Mouse (Mus musculus) forebrain, embryonic 13.5 days (tissue): Measurements from ENCODE around the gene Dclk3. TPM values are rescaled to one million over a fixed set of nuclear protein-coding genes. Genes with fewer than 3 reads are reported as not detected.
A peak's percentile ranks its signal among the peaks of the same experiment; 100 is the strongest.

Experiments
- ATAC-seq: fragments of 200-750 bp; cut with Nextera tagmentation; 2 replicates; pipeline ENCODE4 v1.8.0; 2017
- H3K27ac ChIP-seq: fragments of 300-500 bp; sonication (generic); 2 replicates; pipeline ENCODE4 v1.5.1; 2015; ENCODE audit warnings: inconsistent platforms, mild to moderate bottlenecking, moderate library complexity
- H3K27me3 ChIP-seq: fragments of 300-500 bp; sonication (generic); 2 replicates; pipeline ENCODE4 v1.6.1; 2015; ENCODE audit warnings: mild to moderate bottlenecking, inconsistent platforms
- H3K36me3 ChIP-seq: fragments of 300-500 bp; sonication (generic); 2 replicates; pipeline ENCODE4 v1.6.1; 2015; ENCODE audit warnings: mild to moderate bottlenecking, inconsistent platforms; ENCODE audit not compliant: poor library complexity, severe bottlenecking
- H3K4me1 ChIP-seq: fragments of 300-500 bp; sonication (generic); 2 replicates; pipeline ENCODE4 v1.6.1; 2015; ENCODE audit warnings: inconsistent platforms
- H3K4me2 ChIP-seq: fragments of 300-500 bp; sonication (generic); 2 replicates; pipeline ENCODE4 v1.6.1; 2015; ENCODE audit warnings: inconsistent platforms, mild to moderate bottlenecking, moderate library complexity
- H3K4me3 ChIP-seq: fragments of 300-500 bp; sonication (generic); 2 replicates; pipeline ENCODE4 v1.5.1; 2015; ENCODE audit warnings: mild to moderate bottlenecking, inconsistent platforms
- H3K9ac ChIP-seq: fragments of 300-500 bp; sonication (generic); 2 replicates; pipeline ENCODE4 v1.6.1; 2015; ENCODE audit warnings: mild to moderate bottlenecking, inconsistent platforms
- H3K9me3 ChIP-seq: fragments of 300-500 bp; sonication (generic); replicated peaks from 2 replicates; pipeline ENCODE4 v1.6.1; 2016; ENCODE audit warnings: inconsistent platforms
- WGBS: fragments of 180-500 bp; shearing (Covaris S2); methylation state at CpG from one replicate; pipeline ENCODE4 v1.1.7; 2015; 5-methylcytosine and 5-hydroxymethylcytosine counted together
- polyA plus RNA-seq: library from polyadenylated mRNA; unstranded; fragments of >200 nt; fragmentation: Nextera tagmentation; extraction: Ambion mirVana; gene quantifications from 2 replicates; pipeline ENCODE4 v1.2.1, GENCODE M21; 2015

Dclk3 gene
- polyA plus RNA-seq, 1 experiment from 2014 or later: 1.6 TPM

DNA sequence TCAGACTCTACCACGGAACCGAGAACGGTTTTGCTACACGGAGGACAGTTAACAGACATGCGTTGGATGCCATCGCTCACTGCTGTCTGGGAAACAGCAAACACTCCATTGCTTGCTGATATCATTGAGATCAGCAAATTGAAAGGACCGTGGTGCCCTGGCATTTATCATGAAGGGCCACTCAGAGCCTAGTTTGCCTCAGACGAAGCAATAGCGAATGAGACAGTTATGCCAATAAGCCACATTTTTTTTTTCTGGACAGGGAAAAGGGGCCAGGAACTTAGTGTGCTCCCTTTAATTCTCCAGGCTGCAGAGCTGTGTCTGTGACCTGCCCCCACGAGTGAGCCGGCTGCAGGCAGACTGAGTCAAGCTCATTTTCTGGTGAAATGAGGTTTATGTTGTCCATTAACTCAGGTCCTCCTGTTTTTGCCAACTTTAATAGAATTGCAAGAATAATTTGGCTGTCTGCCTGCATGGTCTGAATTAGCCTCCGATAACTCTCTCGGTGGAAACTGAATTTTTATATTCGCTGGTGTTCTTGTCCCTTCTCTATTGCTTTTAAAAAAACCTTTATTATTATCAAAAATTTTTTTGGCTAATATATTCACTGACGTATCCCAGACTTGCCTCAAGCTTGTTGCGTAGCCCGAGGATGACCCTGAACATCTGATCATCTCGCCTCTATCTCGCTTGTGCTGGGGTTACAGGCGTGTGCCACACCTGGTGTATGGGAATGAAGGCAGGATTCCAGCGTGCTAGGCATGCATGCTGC lies 35.0 kb downstream of the Dclk3 start:
- 55% methylated on average over 21 of the region's 21 CpGs for WGBS
- H3K27ac ChIP-seq: peak overlapping the region; percentile 7

GRCm38 (mm10) chr9:111474458-111474745 lies 35.5 kb downstream of the Dclk3 start:
- Histone ChIP-seq H3K4me1 (peaks cover 32% of the 10 kb centered on the region), H3K27me3 (no peaks in the 10 kb centered on the region), H3K9me3 (no peaks in the 10 kb centered on the region), H3K4me2 (no peak overlapping the region), H3K36me3 (no peaks in the 10 kb centered on the region), H3K9ac (no peak overlapping the region), H3K27ac (no peak overlapping the region), H3K4me3 (no peak overlapping the region)
- 26% methylated on average over 3 of the region's 3 CpGs for WGBS
- no peak for ATAC-seq

More for the DNA sequence above, 35.0 kb downstream of the Dclk3 start:
- Histone ChIP-seq H3K9me3 (no peaks in the 10 kb centered on the region), H3K4me3 (no peak overlapping the region), H3K4me2 (no peak overlapping the region), H3K27me3 (no peaks in the 10 kb centered on the region), H3K36me3 (no peaks in the 10 kb centered on the region), H3K4me1 (peaks cover 32% of the 10 kb centered on the region), H3K9ac (no peak overlapping the region)
- ATAC-seq: no peak

- H3K4me2 ChIP-seq: no peak overlapping the region
- 0 out of 2 replicates have a peak overlapping the region, but pooled peaks have one; percentile 8 for H3K9ac ChIP-seq
- H3K4me1 ChIP-seq: peaks cover 32% of the 10 kb centered on the region
- H3K27me3 ChIP-seq: no peaks in the 10 kb centered on the region
- WGBS: 91% methylated on average over 3 of the region's 3 CpGs
- no peaks in the 10 kb centered on the region for H3K36me3 ChIP-seq
- H3K27ac ChIP-seq: no peak overlapping the region
- no peak overlapping the region for H3K4me3 ChIP-seq
- ATAC-seq: no peak
- no peaks in the 10 kb centered on the region for H3K9me3 ChIP-seq
Observed at GRCm38 (mm10) chr9:111475281-111475680, 36.4 kb downstream of the Dclk3 start.

- 52% methylated on average over 4 of the region's 4 CpGs for WGBS
- ATAC-seq: no peak
- no peak overlapping the region for H3K4me2 ChIP-seq
- H3K27ac ChIP-seq: no peak overlapping the region
- H3K9ac ChIP-seq: no peak overlapping the region
- H3K4me1 ChIP-seq: peaks cover 32% of the 10 kb centered on the region
- no peaks in the 10 kb centered on the region for H3K36me3 ChIP-seq
- no peaks in the 10 kb centered on the region for H3K27me3 ChIP-seq
- no peaks in the 10 kb centered on the region for H3K9me3 ChIP-seq
- H3K4me3 ChIP-seq: no peak overlapping the region
Observed at GRCm38 (mm10) chr9:111475973-111476372, 37.1 kb downstream of the Dclk3 start.

GRCm38 (mm10) chr9:111476479-111477016 lies 37.7 kb downstream of the Dclk3 start:
- Histone ChIP-seq H3K36me3 (no peaks in the 10 kb centered on the region), H3K27ac (no peak overlapping the region), H3K4me1 (peaks cover 32% of the 10 kb centered on the region), H3K9ac (no peak overlapping the region), H3K27me3 (no peaks in the 10 kb centered on the region), H3K4me3 (no peak overlapping the region), H3K9me3 (no peaks in the 10 kb centered on the region), H3K4me2 (no peak overlapping the region)
- WGBS: 69% methylated on average over 6 of the region's 6 CpGs
- no peak for ATAC-seq

DNA sequence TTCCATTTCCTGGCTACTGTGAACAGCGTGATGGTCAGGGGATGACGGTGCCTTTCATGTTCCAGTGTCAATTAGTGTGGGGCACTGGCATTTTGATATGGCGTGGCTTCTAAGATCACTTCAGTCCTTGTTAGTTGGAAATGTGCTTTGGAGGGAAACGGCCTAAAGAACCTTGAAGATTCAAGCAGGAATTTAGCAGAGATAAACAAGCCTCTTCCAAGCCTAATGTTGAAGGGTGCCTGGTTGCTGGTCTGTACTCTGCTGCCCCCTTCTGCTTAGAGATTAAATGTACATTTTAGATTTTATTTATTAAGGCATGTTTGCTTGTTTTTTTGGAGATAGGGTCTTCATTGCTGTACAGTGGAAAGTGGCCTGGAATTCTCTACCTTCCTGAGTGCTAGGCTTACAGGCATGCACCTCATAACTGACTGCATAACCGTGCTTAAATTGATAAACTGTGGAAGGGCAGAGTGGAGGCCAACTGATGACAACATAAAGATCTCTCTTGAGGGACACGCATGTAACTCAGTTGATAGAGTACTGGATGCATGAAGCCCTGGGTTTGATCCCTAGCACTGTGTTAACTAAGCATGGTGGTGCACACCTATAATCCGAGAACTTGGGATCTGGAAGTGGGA lies 40.1 kb downstream of the Dclk3 start:
- no peak overlapping the region for H3K4me2 ChIP-seq
- ATAC-seq: peak; percentile 50; the same call in 1 of the 2 replicates
- peaks cover 25% of the 10 kb centered on the region for H3K4me1 ChIP-seq
- H3K9me3 ChIP-seq: no peaks in the 10 kb centered on the region
- no peaks in the 10 kb centered on the region for H3K36me3 ChIP-seq
- H3K9ac ChIP-seq: no peak overlapping the region
- H3K27me3 ChIP-seq: no peaks in the 10 kb centered on the region
- WGBS: 68% methylated on average over 7 of the region's 7 CpGs
- no peak overlapping the region for H3K4me3 ChIP-seq
- H3K27ac ChIP-seq: no peak overlapping the region

- WGBS: 96% methylated on average over 3 of the region's 3 CpGs
- ATAC-seq: no peak
- Histone ChIP-seq H3K4me1 (peaks cover 9% of the 10 kb centered on the region), H3K36me3 (no peaks in the 10 kb centered on the region), H3K27ac (no peak overlapping the region), H3K9me3 (no peaks in the 10 kb centered on the region), H3K9ac (no peak overlapping the region), H3K4me2 (no peak overlapping the region), H3K27me3 (no peaks in the 10 kb centered on the region), H3K4me3 (no peak overlapping the region)
Observed at GRCm38 (mm10) chr9:111481011-111481410, 42.1 kb downstream of the Dclk3 start.

DNA sequence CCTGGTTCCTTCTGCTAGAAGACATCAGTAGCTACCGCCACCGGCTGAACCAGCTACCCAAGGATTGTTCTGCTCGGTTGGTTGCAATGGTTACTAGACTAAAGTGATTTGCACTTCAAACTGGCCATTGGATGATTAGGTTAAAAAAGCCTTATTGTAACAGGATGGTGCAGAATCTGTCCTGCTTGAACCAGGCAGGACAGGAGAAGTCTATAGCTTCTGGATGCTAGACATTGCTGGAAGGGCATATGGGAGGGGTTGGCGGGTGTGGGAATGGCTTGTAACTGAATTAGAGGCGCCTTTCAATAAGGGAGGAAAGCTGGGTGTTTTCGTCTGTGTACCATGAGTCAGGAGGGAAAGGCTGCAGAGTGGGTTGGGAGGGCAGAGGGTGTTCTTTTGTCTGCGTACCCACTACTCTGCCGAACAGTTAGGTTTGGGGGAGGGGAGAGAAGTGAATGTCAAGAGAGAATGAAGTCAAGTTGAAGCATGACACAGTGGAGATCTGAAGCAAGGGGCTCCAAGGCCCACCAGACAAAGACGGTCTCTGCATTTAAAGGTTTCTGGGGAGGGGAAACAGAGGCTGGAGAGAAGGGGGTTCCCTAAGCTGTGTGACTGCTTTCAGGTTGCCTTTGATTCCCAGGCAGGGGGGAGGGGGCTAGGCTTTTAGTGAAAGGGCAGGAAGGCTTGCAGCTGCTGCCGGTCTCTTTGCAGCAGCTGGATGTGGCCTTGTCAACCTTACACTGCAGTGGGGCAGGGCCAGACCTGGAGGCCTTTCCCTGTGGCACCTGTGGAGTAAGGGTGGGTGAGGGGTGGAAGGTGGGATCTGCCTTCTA lies 48.0 kb downstream of the Dclk3 start:
- Histone ChIP-seq H3K4me3 (no peak overlapping the region), H3K9me3 (no peaks in the 10 kb centered on the region), H3K27me3 (peaks cover 5% of the 10 kb centered on the region; the same call in 1 of the 2 replicates), H3K27ac (no peak overlapping the region), H3K4me1 (peaks cover 8% of the 10 kb centered on the region), H3K4me2 (no peak overlapping the region), H3K9ac (no peak overlapping the region), H3K36me3 (no peaks in the 10 kb centered on the region)
- ATAC-seq: no peak
- WGBS: 27% methylated on average over 10 of the region's 10 CpGs

GRCm38 (mm10) chr9:111490583-111490982 lies 51.7 kb downstream of the Dclk3 start:
- Histone ChIP-seq H3K4me2 (no peak overlapping the region), H3K9ac (no peak overlapping the region), H3K9me3 (no peaks in the 10 kb centered on the region), H3K36me3 (no peaks in the 10 kb centered on the region), H3K27me3 (peaks cover 5% of the 10 kb centered on the region; the same call in 1 of the 2 replicates), H3K4me3 (no peak overlapping the region), H3K4me1 (peaks cover 8% of the 10 kb centered on the region), H3K27ac (no peak overlapping the region)
- ATAC-seq: no peak
- 53% methylated on average over 8 of the region's 8 CpGs for WGBS

DNA sequence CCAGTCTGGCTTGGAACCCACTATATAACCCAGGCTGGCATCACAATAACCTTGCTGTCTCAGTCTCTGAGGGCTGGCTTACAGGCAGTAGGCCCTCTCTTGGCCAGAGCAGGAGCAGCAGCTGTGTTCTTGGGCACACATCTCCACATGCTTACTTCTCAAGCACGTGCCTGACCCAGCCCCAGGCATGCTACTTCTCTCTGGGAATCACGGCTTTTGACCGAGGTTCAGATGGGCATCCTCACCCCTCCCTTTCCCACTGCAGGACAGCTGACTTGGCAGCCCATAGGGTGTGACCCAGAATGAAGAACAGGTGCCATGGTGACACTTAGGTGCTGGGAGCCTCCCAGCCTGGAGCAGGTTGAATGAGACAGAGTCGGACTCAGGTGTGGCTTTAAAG lies 52.4 kb downstream of the Dclk3 start:
- no peaks in the 10 kb centered on the region for H3K36me3 ChIP-seq
- WGBS: 59% methylated on average over 4 of the region's 4 CpGs
- H3K27me3 ChIP-seq: peaks cover 5% of the 10 kb centered on the region; the same call in 1 of the 2 replicates
- H3K4me1 ChIP-seq: peaks cover 8% of the 10 kb centered on the region
- H3K27ac ChIP-seq: no peak overlapping the region
- no peak for ATAC-seq
- H3K9ac ChIP-seq: no peak overlapping the region
- H3K4me3 ChIP-seq: no peak overlapping the region
- H3K4me2 ChIP-seq: no peak overlapping the region
- no peaks in the 10 kb centered on the region for H3K9me3 ChIP-seq

- no peak overlapping the region for H3K9ac ChIP-seq
- H3K27me3 ChIP-seq: peaks cover 1% of the 10 kb centered on the region; the same call in 1 of the 2 replicates
- no peaks in the 10 kb centered on the region for H3K4me1 ChIP-seq
- no peaks in the 10 kb centered on the region for H3K36me3 ChIP-seq
- ATAC-seq: no peak
- H3K4me3 ChIP-seq: no peak overlapping the region
- no peak overlapping the region for H3K4me2 ChIP-seq
- H3K27ac ChIP-seq: no peak overlapping the region
- 68% methylated on average over 5 of the region's 5 CpGs for WGBS
- no peaks in the 10 kb centered on the region for H3K9me3 ChIP-seq
Observed at GRCm38 (mm10) chr9:111493490-111493889, 54.6 kb downstream of the Dclk3 start.

DNA sequence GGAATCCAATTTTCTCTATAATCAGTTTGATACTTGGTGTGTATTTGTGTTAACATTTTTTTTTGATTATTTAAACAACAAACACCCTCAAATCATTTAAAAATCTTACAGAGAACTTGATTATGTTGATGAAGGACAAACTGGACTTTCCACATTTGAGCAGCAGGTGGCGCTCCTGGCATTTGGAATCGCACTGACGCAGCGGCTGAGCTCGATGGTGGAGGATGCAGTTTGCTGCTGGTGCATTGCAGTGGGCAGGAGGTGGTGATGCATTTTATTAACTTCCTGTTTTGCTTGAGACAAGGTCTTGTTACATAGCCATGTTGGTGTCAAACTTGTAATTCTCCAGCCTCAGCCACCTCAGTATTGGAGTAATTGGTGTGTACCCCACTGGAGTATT lies 56.7 kb downstream of the Dclk3 start:
- no peaks in the 10 kb centered on the region for H3K36me3 ChIP-seq
- H3K9me3 ChIP-seq: no peaks in the 10 kb centered on the region
- H3K4me1 ChIP-seq: no peaks in the 10 kb centered on the region
- WGBS: 1% methylated on average over 5 of the region's 5 CpGs
- no peak overlapping the region for H3K4me2 ChIP-seq
- no peak overlapping the region for H3K9ac ChIP-seq
- peak; percentile 79 for ATAC-seq
- H3K4me3 ChIP-seq: no peak overlapping the region
- H3K27me3 ChIP-seq: no peaks in the 10 kb centered on the region
- H3K27ac ChIP-seq: no peak overlapping the region
